Mouse (Mus musculus): ENCODE measurements around the gene Wsb2.

GRCm38 (mm10) chr5:117357129-117357477 lies at the start of gene Wsb2:
- TF ChIP-seq CTCF (IDR thresholded peaks at IDR 0.05; ENCODE audit: insufficient read depth, low read length), result no peak
- no peak for TF ChIP-seq POLR2A (IDR thresholded peaks at IDR 0.05; ENCODE audit: borderline replicate concordance, extremely low read depth, low read depth, low read length)

Measured in lung, adult 2 months (tissue).